Mouse (Mus musculus) hindlimb bud, embryonic 11.5 days (tissue): Measurements from ENCODE around the gene Cttn.

Source experiments
- DNase-seq: peaks from one replicate; pipeline ENCODE4 v3.0.0-alpha.2; 2012; ENCODE audit warnings: low read depth, low spot score; ENCODE audit errors: extremely low spot score

The Cttn gene

GRCm38 (mm10) chr7:144402492-144402891 lies 68.3 kb downstream of the Cttn start:
- no peak for DNase-seq

GRCm38 (mm10) chr7:144391727-144392126 lies 79.1 kb downstream of the Cttn start:
- DNase-seq, result no peak

- no peak for DNase-seq
These were observed 80.1 kb downstream of the Cttn start for GRCm38 (mm10) chr7:144390676-144391075.

GRCm38 (mm10) chr7:144389704-144390103 lies 81.1 kb downstream of the Cttn start:
- no peak for DNase-seq

GRCm38 (mm10) chr7:144387537-144387936 lies 83.3 kb downstream of the Cttn start:
- DNase-seq, result no peak
